Mouse (Mus musculus) kidney, embryonic 15.5 days (tissue): ENCODE results near the gene Tenm2. TPM values are rescaled to one million over a fixed set of nuclear protein-coding genes. Genes with fewer than 3 reads are reported as not detected.

ENCODE experiments used
- ATAC-seq: fragments of 200-750 bp; cut with Nextera tagmentation; replicated peaks from 2 replicates; pipeline ENCODE4 v1.8.0; 2017; ENCODE audit warnings: moderate TSS enrichment; ENCODE audit not compliant: low FRiP score
- H3K27ac ChIP-seq: fragments of 300-500 bp; sonication (generic); 2 replicates; pipeline ENCODE4 v1.5.1; 2015; ENCODE audit warnings: mild to moderate bottlenecking, inconsistent platforms
- H3K27me3 ChIP-seq: fragments of 300-500 bp; sonication (generic); 2 replicates; pipeline ENCODE4 v1.6.1; 2015; ENCODE audit warnings: inconsistent platforms
- H3K36me3 ChIP-seq: fragments of 300-500 bp; sonication (generic); 2 replicates; pipeline ENCODE4 v1.6.1; 2015; ENCODE audit warnings: inconsistent platforms
- H3K4me1 ChIP-seq: fragments of 300-500 bp; sonication (generic); 2 replicates; pipeline ENCODE4 v1.6.1; 2015; ENCODE audit warnings: inconsistent platforms
- H3K4me2 ChIP-seq: fragments of 300-500 bp; sonication (generic); 2 replicates; pipeline ENCODE4 v1.6.1; 2015; ENCODE audit warnings: moderate library complexity, mild to moderate bottlenecking, inconsistent platforms
- H3K4me3 ChIP-seq: fragments of 300-500 bp; sonication (generic); replicated peaks from 2 replicates; pipeline ENCODE4 v1.5.1; 2015; ENCODE audit warnings: mild to moderate bottlenecking, inconsistent platforms
- H3K9ac ChIP-seq: fragments of 300-500 bp; sonication (generic); 2 replicates; pipeline ENCODE4 v1.6.1; 2015; ENCODE audit warnings: mild to moderate bottlenecking, inconsistent platforms
- H3K9me3 ChIP-seq: fragments of 300-500 bp; sonication (generic); replicated peaks from 2 replicates; pipeline ENCODE4 v1.6.1; 2016; ENCODE audit warnings: inconsistent platforms
- WGBS: fragments of 180-500 bp; shearing (Covaris S2); methylation state at CpG from one replicate; pipeline ENCODE4 v1.1.7; 2015; ENCODE audit warnings: mixed read lengths; 5-methylcytosine and 5-hydroxymethylcytosine counted together
- polyA plus RNA-seq: library from polyadenylated mRNA; unstranded; fragments of >200 nt; fragmentation: Nextera tagmentation; extraction: Ambion mirVana; gene quantifications from 2 replicates; pipeline ENCODE4 v1.2.1, GENCODE M21; 2015

The Tenm2 gene
- polyA plus RNA-seq, 1 experiment from 2014 or later = 0.78 TPM

DNA sequence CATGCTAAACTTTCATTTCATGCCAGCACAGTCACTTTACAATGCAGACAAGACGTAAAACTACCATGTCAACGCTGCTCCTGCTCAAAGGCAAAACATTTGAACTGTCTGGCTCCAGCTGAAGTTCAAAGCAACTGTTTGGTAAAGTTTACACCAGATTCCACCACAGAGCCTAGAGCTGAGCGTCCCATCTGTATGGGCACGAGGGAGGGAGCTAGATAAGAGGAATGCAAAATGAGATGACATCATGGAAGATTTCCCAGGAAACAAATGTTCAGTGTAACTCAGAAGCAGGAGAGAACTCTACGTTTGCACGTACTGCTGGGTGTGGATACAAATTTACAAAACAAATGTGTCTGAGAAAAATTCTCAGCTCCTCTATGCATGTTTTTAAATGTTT lies 600.7 kb downstream of the Tenm2 start:
- no peaks in the 10 kb centered on the region for H3K4me1 ChIP-seq
- H3K27me3 ChIP-seq = no peaks in the 10 kb centered on the region
- H3K9me3 ChIP-seq = no peaks in the 10 kb centered on the region
- no peak overlapping the region for H3K9ac ChIP-seq
- 34% methylated on average over 6 of the region's 6 CpGs for WGBS
- ATAC-seq = no peak
- H3K36me3 ChIP-seq = no peaks in the 10 kb centered on the region
- no peak overlapping the region for H3K27ac ChIP-seq
- H3K4me3 ChIP-seq = no peak overlapping the region
- H3K4me2 ChIP-seq = no peak overlapping the region

- Histone ChIP-seq H3K4me2 (no peak overlapping the region), H3K9me3 (no peaks in the 10 kb centered on the region), H3K27ac (no peak overlapping the region), H3K4me3 (no peak overlapping the region), H3K9ac (no peak overlapping the region), H3K4me1 (no peaks in the 10 kb centered on the region), H3K27me3 (no peaks in the 10 kb centered on the region), H3K36me3 (no peaks in the 10 kb centered on the region)
- ATAC-seq = no peak
Measured at GRCm38 (mm10) chr11:36632201-36632600, 603.6 kb downstream of the Tenm2 start.

GRCm38 (mm10) chr11:36613807-36614206 lies 622.0 kb downstream of the Tenm2 start:
- no peaks in the 10 kb centered on the region for H3K36me3 ChIP-seq
- H3K4me2 ChIP-seq = no peak overlapping the region
- H3K4me1 ChIP-seq = no peaks in the 10 kb centered on the region
- no peak overlapping the region for H3K4me3 ChIP-seq
- 86% methylated on average over 6 of the region's 6 CpGs for WGBS
- no peak for ATAC-seq
- no peaks in the 10 kb centered on the region for H3K9me3 ChIP-seq
- H3K27me3 ChIP-seq = no peaks in the 10 kb centered on the region
- no peak overlapping the region for H3K9ac ChIP-seq
- H3K27ac ChIP-seq = no peak overlapping the region

DNA sequence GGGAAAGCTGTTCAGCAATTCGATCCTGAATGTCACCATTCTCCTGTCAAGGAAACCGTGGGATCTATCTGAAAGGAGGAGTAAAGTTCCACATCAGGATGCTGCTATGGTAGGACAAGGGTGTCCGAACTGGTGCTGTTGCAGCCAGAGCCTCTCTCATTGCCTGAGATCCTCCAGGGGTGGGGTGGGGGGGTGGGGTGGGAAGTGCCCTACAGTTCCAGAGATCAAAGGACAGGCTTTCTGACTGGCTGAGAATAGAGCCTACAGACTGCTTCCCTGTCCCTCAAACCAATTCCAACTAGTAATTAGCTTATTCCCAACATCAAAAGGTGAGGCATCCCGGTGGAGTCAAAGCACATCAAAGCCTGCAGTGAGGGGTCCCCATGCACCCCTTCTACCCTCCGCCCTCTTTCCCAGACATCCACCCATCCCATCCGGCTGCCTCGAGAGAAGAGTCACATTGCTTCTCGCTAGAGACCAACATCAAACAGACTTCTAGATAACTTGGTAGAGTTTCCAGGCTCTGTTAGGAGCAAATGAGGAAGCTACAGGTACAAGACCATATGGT lies 630.9 kb downstream of the Tenm2 start:
- Histone ChIP-seq H3K36me3 (no peaks in the 10 kb centered on the region), H3K9ac (no peak overlapping the region), H3K4me2 (no peak overlapping the region), H3K27ac (no peak overlapping the region), H3K4me1 (no peaks in the 10 kb centered on the region), H3K9me3 (no peaks in the 10 kb centered on the region), H3K27me3 (no peaks in the 10 kb centered on the region), H3K4me3 (no peak overlapping the region)
- no peak for ATAC-seq
- 27% methylated on average over 8 of the region's 8 CpGs for WGBS

GRCm38 (mm10) chr11:36604272-36604671 lies 631.5 kb downstream of the Tenm2 start:
- ATAC-seq = no peak
- 21% methylated on average over 3 of the region's 3 CpGs for WGBS

GRCm38 (mm10) chr11:36592471-36592870 lies 643.3 kb downstream of the Tenm2 start:
- Histone ChIP-seq H3K9me3 (no peaks in the 10 kb centered on the region), H3K27me3 (no peaks in the 10 kb centered on the region), H3K27ac (no peak overlapping the region), H3K36me3 (no peaks in the 10 kb centered on the region), H3K4me3 (no peak overlapping the region), H3K4me2 (no peak overlapping the region), H3K9ac (no peak overlapping the region), H3K4me1 (no peaks in the 10 kb centered on the region)
- 63% methylated on average over 1 of the region's 1 CpGs for WGBS
- ATAC-seq = no peak

More at GRCm38 (mm10) chr11:36604272-36604671, 631.5 kb downstream of the Tenm2 start:
- Histone ChIP-seq H3K4me2 (no peak overlapping the region), H3K36me3 (no peaks in the 10 kb centered on the region), H3K27ac (no peak overlapping the region), H3K9me3 (no peaks in the 10 kb centered on the region), H3K4me1 (no peaks in the 10 kb centered on the region), H3K4me3 (no peak overlapping the region), H3K9ac (no peak overlapping the region), H3K27me3 (no peaks in the 10 kb centered on the region)

- H3K4me3 ChIP-seq = no peak overlapping the region
- no peaks in the 10 kb centered on the region for H3K9me3 ChIP-seq
- no peak overlapping the region for H3K4me2 ChIP-seq
- no peaks in the 10 kb centered on the region for H3K4me1 ChIP-seq
- no peak overlapping the region for H3K9ac ChIP-seq
- no peak overlapping the region for H3K27ac ChIP-seq
- H3K36me3 ChIP-seq = no peaks in the 10 kb centered on the region
- ATAC-seq = no peak
- H3K27me3 ChIP-seq = no peaks in the 10 kb centered on the region
- WGBS = 68% methylated on average over 2 of the region's 2 CpGs
Measured at GRCm38 (mm10) chr11:36566146-36566545, 669.6 kb downstream of the Tenm2 start.

- H3K4me3 ChIP-seq = no peak overlapping the region
- no peak overlapping the region for H3K9ac ChIP-seq
- 82% methylated on average over 3 of the region's 3 CpGs for WGBS
- H3K27me3 ChIP-seq = no peaks in the 10 kb centered on the region
- H3K9me3 ChIP-seq = no peaks in the 10 kb centered on the region
- H3K36me3 ChIP-seq = no peaks in the 10 kb centered on the region
- no peak for ATAC-seq
- no peaks in the 10 kb centered on the region for H3K4me1 ChIP-seq
- H3K27ac ChIP-seq = no peak overlapping the region
- H3K4me2 ChIP-seq = no peak overlapping the region
Measured at GRCm38 (mm10) chr11:36562851-36563250, 672.9 kb downstream of the Tenm2 start.

DNA sequence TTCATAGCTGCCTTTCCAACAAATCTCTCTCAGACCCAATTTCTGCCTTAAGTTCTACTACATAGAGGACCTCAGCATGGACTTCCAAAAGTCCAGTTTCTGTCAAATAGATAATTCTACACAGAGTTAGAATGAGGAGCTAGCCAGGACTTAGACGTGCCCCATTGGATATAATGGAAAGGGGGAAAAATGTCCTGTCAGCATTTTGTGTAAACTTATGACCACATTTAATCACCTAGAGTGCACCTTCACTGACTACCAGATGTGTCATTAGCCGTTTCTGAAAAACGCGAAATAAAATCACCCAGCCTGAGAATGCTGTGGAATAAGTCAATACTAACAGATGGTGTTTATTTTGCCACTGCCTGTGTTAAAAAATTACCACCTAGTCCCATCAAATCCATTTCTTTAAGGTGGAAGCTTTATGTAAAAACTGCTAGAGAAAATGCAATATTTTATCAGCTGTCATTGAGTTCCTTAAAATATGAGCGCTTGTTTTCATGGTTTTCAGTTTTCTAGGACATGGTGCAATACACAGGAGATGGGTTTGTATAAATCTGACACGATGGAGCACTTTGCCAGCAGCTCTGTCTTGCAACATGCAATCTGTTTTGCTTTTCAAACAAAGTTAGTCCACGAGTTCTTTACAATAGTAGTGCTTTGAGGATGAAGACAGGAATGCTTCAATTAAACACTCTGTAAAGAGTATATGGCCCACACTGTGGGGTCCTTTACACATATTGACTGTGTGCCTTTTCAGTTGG lies 674.8 kb downstream of the Tenm2 start:
- H3K9me3 ChIP-seq = no peaks in the 10 kb centered on the region
- no peak overlapping the region for H3K27ac ChIP-seq
- 79% methylated on average over 7 of the region's 7 CpGs for WGBS
- H3K4me3 ChIP-seq = no peak overlapping the region
- H3K4me1 ChIP-seq = no peaks in the 10 kb centered on the region
- no peaks in the 10 kb centered on the region for H3K36me3 ChIP-seq
- no peak overlapping the region for H3K9ac ChIP-seq
- H3K27me3 ChIP-seq = no peaks in the 10 kb centered on the region
- no peak overlapping the region for H3K4me2 ChIP-seq
- no peak for ATAC-seq

GRCm38 (mm10) chr11:36557316-36557715 lies 678.4 kb downstream of the Tenm2 start:
- H3K27ac ChIP-seq = no peak overlapping the region
- no peak overlapping the region for H3K4me3 ChIP-seq
- H3K4me2 ChIP-seq = no peak overlapping the region
- ATAC-seq = no peak
- no peak overlapping the region for H3K9ac ChIP-seq
- no peaks in the 10 kb centered on the region for H3K36me3 ChIP-seq
- no peaks in the 10 kb centered on the region for H3K27me3 ChIP-seq
- no peaks in the 10 kb centered on the region for H3K4me1 ChIP-seq
- whole genome bisulfite sequencing = 79% methylated on average over 6 of the region's 6 CpGs
- no peaks in the 10 kb centered on the region for H3K9me3 ChIP-seq

DNA sequence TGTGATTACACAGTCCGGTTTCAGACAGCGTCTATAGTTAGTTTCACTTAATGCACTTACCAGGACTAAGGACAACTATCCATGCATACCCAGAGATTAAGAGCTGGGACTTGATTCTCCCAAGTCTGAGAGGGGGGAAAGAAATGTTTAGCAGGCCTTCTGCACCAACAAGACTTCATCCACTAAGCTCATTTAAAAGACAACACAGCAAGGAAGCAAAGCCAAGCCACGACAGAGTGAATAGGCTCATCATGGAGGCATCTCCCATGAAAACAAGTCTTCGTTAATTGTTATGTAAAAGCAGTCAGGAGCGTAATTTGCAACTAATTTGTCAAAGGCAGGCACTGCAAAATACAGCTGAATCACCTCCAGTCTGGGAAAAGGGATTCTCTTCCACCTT lies 682.5 kb downstream of the Tenm2 start:
- WGBS = 55% methylated on average over 5 of the region's 5 CpGs
- H3K9ac ChIP-seq = no peak overlapping the region
- no peaks in the 10 kb centered on the region for H3K4me1 ChIP-seq
- H3K4me2 ChIP-seq = no peak overlapping the region
- H3K27ac ChIP-seq = no peak overlapping the region
- no peak for ATAC-seq
- no peaks in the 10 kb centered on the region for H3K36me3 ChIP-seq
- H3K27me3 ChIP-seq = no peaks in the 10 kb centered on the region
- H3K4me3 ChIP-seq = no peak overlapping the region
- H3K9me3 ChIP-seq = no peaks in the 10 kb centered on the region

DNA sequence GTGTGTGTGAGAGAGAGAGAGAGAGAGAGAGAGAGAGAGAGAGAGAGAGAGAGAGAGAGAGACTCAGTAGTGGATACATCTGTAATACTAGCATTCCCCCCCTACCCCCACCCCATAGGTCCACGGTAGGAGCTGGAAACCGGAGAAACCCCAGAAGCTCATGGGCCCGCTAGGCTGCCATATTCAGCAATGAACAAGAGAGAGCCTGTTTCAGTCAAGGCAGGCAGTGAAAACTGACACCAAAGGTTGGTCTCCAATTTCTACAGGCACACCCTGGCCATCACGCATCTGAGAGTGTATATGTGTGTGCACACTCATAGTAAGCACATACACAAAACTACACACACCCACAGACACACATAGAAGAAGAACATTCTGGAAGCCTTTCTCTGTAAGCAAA lies 685.1 kb downstream of the Tenm2 start:
- Histone ChIP-seq H3K4me1 (no peaks in the 10 kb centered on the region), H3K9me3 (no peaks in the 10 kb centered on the region), H3K36me3 (no peaks in the 10 kb centered on the region), H3K27ac (no peak overlapping the region), H3K27me3 (no peaks in the 10 kb centered on the region), H3K4me2 (no peak overlapping the region), H3K9ac (no peak overlapping the region), H3K4me3 (no peak overlapping the region)
- 37% methylated on average over 4 of the region's 4 CpGs for WGBS
- no peak for ATAC-seq
